Mouse (Mus musculus) myocyte (in vitro differentiated cells): Measurements from ENCODE around the gene Timm22.

ENCODE experiments used
- E2F4 ChIP-seq: IDR thresholded peaks from one replicate; pipeline ENCODE4 v1.6.1; 2011; ENCODE audit warnings: mild to moderate bottlenecking, control low read depth, moderate library complexity; ENCODE audit not compliant: insufficient read depth
- POLR2A ChIP-seq: IDR thresholded peaks from one replicate; pipeline ENCODE4 v1.6.1; 2011; ENCODE audit warnings: low read depth, mild to moderate bottlenecking, control low read depth, moderate library complexity; ENCODE audit not compliant: insufficient read length

- TF ChIP-seq E2F4 (no peak), POLR2A (no peak)
Measured at GRCm38 (mm10) chr11:76459489-76459888, 52.7 kb downstream of the Timm22 start.
